Mouse (Mus musculus) heart, adult 2 months (tissue): ENCODE data around the gene Med16. TPM values are rescaled to one million over a fixed set of nuclear protein-coding genes. Genes with fewer than 3 reads are reported as not detected.

Experiments
- DNase-seq, 2 experiments: peaks; one replicate each; pipeline ENCODE4 v3.0.0; 2021
- H3K27ac ChIP-seq: fragments of 200-600 bp; 2 replicates; pipeline ENCODE4 v1.8.1; 2022
- H3K27me3 ChIP-seq: fragments of 200-500 bp; 2 replicates; pipeline ENCODE4 v1.6.1; 2012; ENCODE audit warnings: mild to moderate bottlenecking, low read length, inconsistent platforms, mixed read lengths; ENCODE audit not compliant: control insufficient read depth, insufficient read depth
- H3K36me3 ChIP-seq: fragments of 200-500 bp; 2 replicates; pipeline ENCODE4 v1.6.1; 2012; ENCODE audit warnings: low read length, inconsistent platforms; ENCODE audit not compliant: control insufficient read depth, insufficient read depth
- H3K4me1 ChIP-seq: fragments of 200-500 bp; 2 replicates; pipeline ENCODE4 v1.6.1; 2011; ENCODE audit warnings: low read length; ENCODE audit not compliant: control insufficient read depth, insufficient read depth
- H3K4me3 ChIP-seq: fragments of 200-600 bp; 2 replicates; pipeline ENCODE4 v1.8.1; 2022
- H3K79me2 ChIP-seq: fragments of 200-500 bp; replicated peaks from 2 replicates; pipeline ENCODE4 v1.6.1; 2012; ENCODE audit warnings: mild to moderate bottlenecking, inconsistent platforms, low read length, moderate library complexity, mixed read lengths; ENCODE audit not compliant: control insufficient read depth, insufficient read depth
- H3K9ac ChIP-seq: fragments of 200-500 bp; 2 replicates; pipeline ENCODE4 v1.6.1; 2012; ENCODE audit warnings: low read depth, mild to moderate bottlenecking, control low read depth, inconsistent platforms, low read length, mixed read lengths
- CTCF ChIP-seq: fragments of 200-600 bp; IDR thresholded peaks from 2 replicates; pipeline ENCODE4 v1.8.1; 2022; ENCODE audit warnings: antibody characterized with exemption, mild to moderate bottlenecking, moderate library complexity
- EP300 ChIP-seq: fragments of 200-500 bp; IDR thresholded peaks from 2 replicates; pipeline ENCODE4 v1.6.1; 2011; ENCODE audit warnings: low read depth, low read length, control low read depth; ENCODE audit not compliant: insufficient read depth
- POLR2A ChIP-seq: fragments of 200-500 bp; IDR thresholded peaks from 2 replicates; pipeline ENCODE4 v1.6.1; 2011; ENCODE audit warnings: mild to moderate bottlenecking, low read depth, low read length, control low read depth; ENCODE audit not compliant: insufficient read depth
- WGBS: fragments of 180-500 bp; shearing (Covaris S2); methylation state at CpG from one replicate; pipeline ENCODE4 v1.1.7; 2018; 5-methylcytosine and 5-hydroxymethylcytosine counted together
- intact Hi-C: fragments of 180-260 bp; cut with DNase I; formaldehyde crosslinking; loops from one replicate; pipeline ENCODE4 v1.15.1; 2025
- polyA plus RNA-seq: library from polyadenylated mRNA; depleted of rRNA; stranded (reverse); fragments of >200 nt; gene quantifications from 2 replicates; pipeline ENCODE4 v1.2.3, GENCODE M21; 2012
- total RNA-seq, 2 experiments: library from RNA; stranded (reverse); gene quantifications; 2 replicates each; pipeline ENCODE4 v1.2.3; 2021

Gene Med16
- total and polyA plus RNA-seq, 3 experiments: 40.8 to 62.4 (median 54.1) TPM

GRCm38 (mm10) chr10:79920056-79920890 lies 11.6 kb upstream of the Med16 start:
- Histone ChIP-seq H3K27ac (no peak overlapping the region), H3K4me3 (no peak overlapping the region), H3K36me3 (no peaks in the 10 kb centered on the region), H3K4me1 (peaks cover 10% of the 10 kb centered on the region), H3K79me2 (0 out of 2 replicates have a peak, but pooled peaks cover 4% of the 10 kb centered on the region), H3K27me3 (peaks cover 17% of the 10 kb centered on the region), H3K9ac (no peak overlapping the region)
- TF ChIP-seq EP300 (no peak), POLR2A (no peak), CTCF (no peak)
- no peak for DNase-seq
- WGBS: 30% methylated on average over 26 of the region's 26 CpGs
- intact Hi-C loops: no loop called here

GRCm38 (mm10) chr10:79919251-79919849 lies 10.6 kb upstream of the Med16 start:
- TF ChIP-seq POLR2A (no peak), CTCF (no peak), EP300 (no peak)
- Histone ChIP-seq H3K27me3 (peaks cover 17% of the 10 kb centered on the region), H3K79me2 (0 out of 2 replicates have a peak, but pooled peaks cover 4% of the 10 kb centered on the region), H3K9ac (no peak overlapping the region), H3K27ac (no peak overlapping the region), H3K4me1 (peaks cover 10% of the 10 kb centered on the region), H3K36me3 (no peaks in the 10 kb centered on the region), H3K4me3 (no peak overlapping the region)
- 12% methylated on average over 21 of the region's 21 CpGs for whole genome bisulfite sequencing
- intact Hi-C loops: no loop called here
- DNase-seq: no peak

DNA sequence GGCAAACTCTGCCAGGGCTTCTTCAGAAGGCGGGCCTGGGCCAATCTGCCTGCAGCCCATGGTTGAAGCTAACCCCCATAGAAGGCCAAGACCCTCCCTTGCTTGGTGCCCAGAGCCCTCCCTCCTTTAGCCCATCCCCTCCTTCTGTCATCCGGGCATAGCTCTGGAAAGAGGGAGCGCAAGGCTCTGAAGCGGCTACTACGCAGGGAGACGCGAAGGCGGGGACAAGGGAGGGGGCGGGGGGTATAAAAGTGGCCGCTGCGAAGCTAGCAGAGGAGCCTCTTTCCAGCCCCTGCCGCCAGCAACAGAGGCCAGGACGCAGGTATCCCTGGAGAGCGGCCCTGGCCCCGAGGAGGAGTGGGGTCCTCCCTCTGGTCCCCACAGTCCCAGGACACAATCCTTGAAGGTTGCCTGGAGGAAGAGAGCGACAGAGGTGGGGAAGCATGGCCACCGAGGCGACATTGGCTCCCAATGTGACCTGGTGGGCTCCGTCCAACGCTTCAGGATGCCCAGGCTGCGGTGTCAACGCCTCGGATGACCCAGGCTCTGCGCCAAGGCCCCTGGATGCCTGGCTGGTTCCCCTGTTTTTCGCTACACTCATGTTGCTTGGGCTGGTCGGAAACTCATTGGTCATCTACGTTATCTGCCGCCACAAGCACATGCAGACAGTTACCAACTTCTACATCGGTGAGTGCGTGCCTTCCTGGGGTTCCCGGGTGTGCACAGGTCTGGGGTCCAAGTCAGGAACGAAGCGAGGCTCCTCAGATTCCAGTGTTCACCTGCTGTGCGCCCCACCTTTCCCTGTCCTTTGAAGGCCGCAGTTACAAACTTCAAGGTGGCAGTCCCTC lies 9.7 kb upstream of the Med16 start:
- H3K79me2 ChIP-seq: 0 out of 2 replicates have a peak, but pooled peaks cover 4% of the 10 kb centered on the region
- WGBS: 15% methylated on average over 35 of the region's 35 CpGs
- intact Hi-C loops: no loop called here
- peaks cover 17% of the 10 kb centered on the region for H3K27me3 ChIP-seq
- peak overlapping the region; percentile 16; the same call in 1 of the 2 replicates for H3K4me3 ChIP-seq
- no peak overlapping the region for H3K27ac ChIP-seq
- H3K36me3 ChIP-seq: no peaks in the 10 kb centered on the region
- peak overlapping the region; percentile 37 for H3K9ac ChIP-seq
- no peak for DNase-seq
- TF ChIP-seq POLR2A (no peak), CTCF (no peak), EP300 (no peak)
- peaks cover 10% of the 10 kb centered on the region for H3K4me1 ChIP-seq

DNA sequence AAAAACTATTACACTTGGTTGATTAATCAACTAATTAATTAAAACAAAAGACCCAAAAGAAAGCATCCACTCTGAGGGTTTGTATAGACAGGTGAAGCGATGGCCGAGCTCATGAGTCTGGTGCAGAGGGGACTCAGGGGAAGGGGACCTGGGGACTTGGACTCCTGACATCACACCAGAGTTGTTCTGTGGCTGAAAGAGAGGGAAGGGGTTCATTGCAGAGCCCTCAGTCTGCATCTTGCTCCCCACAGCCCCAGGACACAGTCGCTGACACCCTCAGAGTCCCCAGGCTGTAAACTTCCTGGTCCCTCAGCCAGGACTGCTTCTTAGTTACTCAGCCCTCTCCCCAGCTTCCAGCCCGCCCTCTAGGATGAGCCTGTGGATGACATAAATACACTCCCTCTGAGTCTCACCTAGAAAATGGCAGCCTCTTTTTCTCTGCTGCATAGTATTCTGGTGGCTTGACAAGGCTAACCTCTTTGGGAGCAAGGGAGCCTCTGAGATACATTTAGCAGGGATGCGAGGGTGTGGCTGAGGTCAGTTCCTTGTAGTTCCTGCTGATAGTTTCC lies 8.9 kb upstream of the Med16 start:
- H3K9ac ChIP-seq: no peak overlapping the region
- no peak for DNase-seq
- intact Hi-C loops: no loop called here
- WGBS: 72% methylated on average over 5 of the region's 5 CpGs
- peaks cover 17% of the 10 kb centered on the region for H3K27me3 ChIP-seq
- peaks cover 10% of the 10 kb centered on the region for H3K4me1 ChIP-seq
- peak overlapping the region; percentile 84 for H3K4me3 ChIP-seq
- 0 out of 2 replicates have a peak, but pooled peaks cover 4% of the 10 kb centered on the region for H3K79me2 ChIP-seq
- no peak for TF ChIP-seq CTCF
- no peak for TF ChIP-seq POLR2A
- no peak for TF ChIP-seq EP300
- H3K36me3 ChIP-seq: no peaks in the 10 kb centered on the region
- no peak overlapping the region; the same call in 1 of the 2 replicates for H3K27ac ChIP-seq

- Histone ChIP-seq H3K4me1 (peaks cover 10% of the 10 kb centered on the region), H3K27ac (peak within 1 kb of the TSS; percentile 91), H3K79me2 (0 out of 2 replicates have a peak, but pooled peaks cover 4% of the 10 kb centered on the region), H3K36me3 (no peaks in the 10 kb centered on the region), H3K4me3 (peak within 1 kb of the TSS; percentile 84), H3K9ac (peak within 1 kb of the TSS; percentile 86), H3K27me3 (peaks cover 17% of the 10 kb centered on the region)
- TF ChIP-seq CTCF (no peak), POLR2A (peak; percentile 82)
- intact Hi-C loops: no loop called here
- DNase-seq: peak; percentile 92 to 96
- 2% methylated on average over 42 of the region's 42 CpGs for WGBS
These were observed 8.2 kb upstream of the Med16 start, which contains the start of gene Kiss1r for GRCm38 (mm10) chr10:79916808-79917531. TSS of gene Kiss1r (plus strand) at chr10:79916971.
